Mouse (Mus musculus) testis, adult 2 months (tissue): Measurements from ENCODE around the gene Dnajb13.

ENCODE experiments used
- CTCF ChIP-seq: fragments of 200-500 bp; IDR thresholded peaks from 2 replicates; pipeline ENCODE4 v1.5.1; 2012; ENCODE audit warnings: low read depth, mild to moderate bottlenecking, inconsistent platforms, low read length, moderate library complexity; ENCODE audit not compliant: control insufficient read depth, insufficient read depth, insufficient replicate concordance
- POLR2A ChIP-seq: fragments of 200-500 bp; IDR thresholded peaks from 2 replicates; pipeline ENCODE4 v1.6.1; 2012; ENCODE audit warnings: low read depth, mild to moderate bottlenecking, inconsistent platforms, low read length, moderate library complexity; ENCODE audit not compliant: control insufficient read depth

DNA sequence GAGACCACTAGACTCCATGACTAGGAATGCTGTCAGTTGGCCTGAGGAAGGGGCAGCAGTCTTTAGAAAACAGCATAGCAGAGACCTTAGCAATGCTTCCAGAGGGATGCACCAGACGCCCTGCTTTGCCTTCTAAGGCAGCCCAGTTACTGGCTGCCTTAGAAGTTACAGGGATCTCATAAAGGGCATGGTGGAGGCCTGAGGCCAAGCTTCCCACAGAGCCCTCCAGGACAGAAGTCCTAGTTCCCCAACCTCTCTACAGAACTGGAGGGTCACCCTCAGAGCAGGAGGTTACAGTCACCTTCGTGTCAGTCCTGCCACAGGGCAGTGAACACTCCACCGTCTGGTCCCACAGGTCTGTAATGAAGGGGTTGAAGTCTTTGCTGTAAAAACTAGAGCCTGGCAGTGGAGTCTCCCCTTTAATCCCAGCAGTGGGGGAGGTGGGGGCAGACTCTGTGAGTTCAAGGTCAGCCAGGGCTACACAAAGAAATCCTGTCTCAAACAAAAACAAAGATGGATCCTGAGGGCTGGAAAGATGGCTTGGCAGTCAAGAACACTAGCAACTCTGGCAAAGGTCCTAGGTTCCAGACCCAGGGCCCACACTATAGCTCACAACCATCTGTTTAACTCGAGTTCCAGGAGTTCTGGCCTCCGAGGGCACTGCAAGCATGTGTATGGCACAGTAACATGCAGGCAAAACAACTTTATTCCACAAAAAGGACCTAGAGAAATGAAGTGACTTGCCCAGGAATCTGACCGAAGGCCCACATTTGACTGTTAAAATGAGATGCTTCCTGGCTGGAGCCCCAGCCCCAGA is 13.5 kb downstream of the Dnajb13 start:
- TF ChIP-seq CTCF (no peak), POLR2A (no peak; the same call in 1 of the 2 replicates)
